Mouse (Mus musculus) cerebellum, adult 8-10 months (tissue): ENCODE measurements around the gene Dpp8.
A peak's percentile ranks its signal among the peaks of the same experiment; 100 is the strongest.
"Not testable (repeated sequence)": the region's sequence is repeated elsewhere in the genome, so short reads cannot be mapped to it uniquely, and the experiment has no call there.

Experiments
- DNase-seq: peaks from one replicate; pipeline ENCODE4 v3.0.0; 2022

Dpp8 gene

GRCm38 (mm10) chr9:65032269-65033108 is at the start of gene Dpp8:
TSS of gene Dpp8 (plus strand) at chr9:65032414.
- peak; percentile 92 for DNase-seq

- no peak for DNase-seq
These were observed 47.0 kb upstream of the Dpp8 start for GRCm38 (mm10) chr9:64985037-64985794.

GRCm38 (mm10) chr9:64985807-64986206 is 46.4 kb upstream of the Dpp8 start:
- DNase-seq, result no peak

- no peak for DNase-seq
These were observed 44.6 kb upstream of the Dpp8 start for GRCm38 (mm10) chr9:64987651-64988050.

- no peak for DNase-seq
These were observed 43.8 kb upstream of the Dpp8 start for GRCm38 (mm10) chr9:64988443-64988842.

- DNase-seq, result no peak
These were observed 41.9 kb upstream of the Dpp8 start for GRCm38 (mm10) chr9:64990291-64990690.

GRCm38 (mm10) chr9:64995464-64995863 is 36.8 kb upstream of the Dpp8 start:
- DNase-seq, result not testable (repeated sequence)

GRCm38 (mm10) chr9:65001481-65001880 is 30.7 kb upstream of the Dpp8 start:
- DNase-seq, result no peak

- no peak for DNase-seq
These were observed 26.5 kb upstream of the Dpp8 start for GRCm38 (mm10) chr9:65005737-65006136.

- no peak for DNase-seq
These were observed 21.6 kb upstream of the Dpp8 start for GRCm38 (mm10) chr9:65010632-65011031.

GRCm38 (mm10) chr9:65011304-65011703 is 20.9 kb upstream of the Dpp8 start:
- no peak for DNase-seq

GRCm38 (mm10) chr9:65015461-65016222 is 16.6 kb upstream of the Dpp8 start:
- no peak for DNase-seq

GRCm38 (mm10) chr9:65016241-65016977 is 15.8 kb upstream of the Dpp8 start:
- DNase-seq, result no peak

GRCm38 (mm10) chr9:65016978-65017827 is 15.0 kb upstream of the Dpp8 start:
- no peak for DNase-seq

GRCm38 (mm10) chr9:65017896-65018295 is 14.3 kb upstream of the Dpp8 start:
- no peak for DNase-seq

- DNase-seq, result no peak
These were observed 13.6 kb upstream of the Dpp8 start for GRCm38 (mm10) chr9:65018588-65019121.

- no peak for DNase-seq
These were observed 13.1 kb upstream of the Dpp8 start for GRCm38 (mm10) chr9:65019146-65019545.

GRCm38 (mm10) chr9:65020128-65020527 is 12.1 kb upstream of the Dpp8 start:
- DNase-seq, result no peak

GRCm38 (mm10) chr9:65020991-65021886 is 11.0 kb upstream of the Dpp8 start, which contains the start of gene Hacd3:
TSS of gene Hacd3 (minus strand) at chr9:65021693.
- DNase-seq, result peak; percentile 85
